9 mouse cellular contexts compared by ENCODE assay signal in genomic region chr1:38393516-38393915, GRCm38 (mm10).
A peak's percentile ranks its signal among the peaks of the same experiment; 100 is the strongest.
DNase-seq lines count a peak whose midpoint lies in the region; ATAC-seq and TF ChIP-seq lines count a peak whose summit lies in the region.
"Had no signal": no experiment of that assay in that cellular context is flagged by ENCODE, and none has a peak within 500 bp of the region (broad histone marks: within the 10 kb centered on the region; RNA-seq: fewer than 3 reads in every experiment).

No protein-coding gene starts in this region.

- no peak for TF ChIP-seq CTCF in lung, embryonic 14.5 days (IDR thresholded peaks at IDR 0.05; ENCODE audit: low read depth)

- H3K27me3 ChIP-seq in lung, embryonic 14.5 days (ENCODE audit: insufficient read depth, low read length) = no peaks in the 10 kb centered on the region
- H3K27me3 ChIP-seq in hindbrain, embryonic 13.5 days = no peaks in the 10 kb centered on the region
- H3K27me3 ChIP-seq in neural tube, embryonic 14.5 days (ENCODE audit: control insufficient read depth, insufficient read depth, low read length) = no peaks in the 10 kb centered on the region

- H3K9ac ChIP-seq in lung, embryonic 14.5 days = no peak overlapping the region
- 0 out of 2 replicates have a peak overlapping the region, but pooled peaks have one; percentile 20 for H3K9ac ChIP-seq in hindbrain, embryonic 13.5 days
- no peak overlapping the region for H3K9ac ChIP-seq in neural tube, embryonic 14.5 days (replicated peaks; ENCODE audit: low read depth, low read length)

- no peaks in the 10 kb centered on the region for H3K9me3 ChIP-seq in lung, embryonic 14.5 days (ENCODE audit: low read depth, low read length)
- no peaks in the 10 kb centered on the region for H3K9me3 ChIP-seq in hindbrain, embryonic 13.5 days
- H3K9me3 ChIP-seq in neural tube, embryonic 14.5 days (ENCODE audit: control insufficient read depth, low read length) = no peaks in the 10 kb centered on the region

- no peak overlapping the region for H3K4me3 ChIP-seq in lung, embryonic 14.5 days (ENCODE audit: low read depth, low read length)
- no peak overlapping the region for H3K4me3 ChIP-seq in hindbrain, embryonic 13.5 days
- no peak overlapping the region for H3K4me3 ChIP-seq in neural tube, embryonic 14.5 days (ENCODE audit: low read depth, low read length)
- H3K4me3 ChIP-seq: erythroblast, embryonic 14.5 days had no signal

- no peaks in the 10 kb centered on the region for H3K36me3 ChIP-seq in lung, embryonic 14.5 days (ENCODE audit: insufficient read depth)
- no peaks in the 10 kb centered on the region for H3K36me3 ChIP-seq in hindbrain, embryonic 13.5 days
- no peaks in the 10 kb centered on the region for H3K36me3 ChIP-seq in neural tube, embryonic 14.5 days (ENCODE audit: control insufficient read depth, insufficient read depth, low read length)

- no peak overlapping the region for H3K4me2 ChIP-seq in lung, embryonic 14.5 days
- H3K4me2 ChIP-seq in hindbrain, embryonic 13.5 days = no peak overlapping the region
- no peak overlapping the region for H3K4me2 ChIP-seq in neural tube, embryonic 14.5 days (ENCODE audit: low read depth, low read length)

- WGBS in lung, embryonic 14.5 days = 35% methylated on average over 6 of the region's 6 CpGs
- 21% methylated on average over 6 of the region's 6 CpGs for WGBS in hindbrain, embryonic 13.5 days
- 26% methylated on average over 6 of the region's 6 CpGs for WGBS in neural tube, embryonic 14.5 days

- H3K4me1 ChIP-seq in lung, embryonic 14.5 days (ENCODE audit: insufficient read depth) = peaks cover 20% of the 10 kb centered on the region
- peaks cover 69% of the 10 kb centered on the region for H3K4me1 ChIP-seq in hindbrain, embryonic 13.5 days (replicated peaks)
- H3K4me1 ChIP-seq in neural tube, embryonic 14.5 days (ENCODE audit: control insufficient read depth, insufficient read depth, low read length) = peaks cover 26% of the 10 kb centered on the region; the same call in 1 of the 2 replicates

- H3K27ac ChIP-seq in lung, embryonic 14.5 days (ENCODE audit: low read depth) = no peak overlapping the region
- H3K27ac ChIP-seq in hindbrain, embryonic 13.5 days = peak overlapping the region; percentile 61
- H3K27ac ChIP-seq in neural tube, embryonic 14.5 days (ENCODE audit: low read depth, low read length) = peak overlapping the region; percentile 45; the same call in 1 of the 2 replicates

- DNase-seq in lung, embryonic 14.5 days = peak; percentile 28
- no peak for DNase-seq in lung, postnatal 36 days
- DNase-seq in embryo, embryonic 11 days = peak; percentile 48
- no peak for DNase-seq in T-cell, adult 2 months (ENCODE audit: low spot score)
- no peak for DNase-seq in kidney, adult 8-10 months
- DNase-seq in spleen, postnatal 14 days (ENCODE audit: low spot score in 2 of 2) = no peak

- ATAC-seq in lung, embryonic 14.5 days (ENCODE audit: insufficient read depth) = no peak
- ATAC-seq in hindbrain, embryonic 13.5 days (ENCODE audit: low FRiP score) = peak; percentile 34; the same call in 1 of the 2 replicates
- ATAC-seq in neural tube, embryonic 14.5 days (ENCODE audit: low read depth) = no peak

Comparison
In these comparisons a context has a peak if more than half of its experiments do, and no peak if none do; other contexts are left out.
1. DNase-seq: peak in lung, embryonic 14.5 days (single experiment) and embryo, embryonic 11 days (single experiment); none in lung, postnatal 36 days (single experiment), T-cell, adult 2 months (single experiment), kidney, adult 8-10 months (0 of 2) and spleen, postnatal 14 days (0 of 2).